Mouse (Mus musculus) bone marrow macrophage, adult 2 months (primary cell): ENCODE measurements around the gene Cbfb.

Experiments used
- CTCF ChIP-seq: IDR thresholded peaks from 2 replicates; pipeline ENCODE4 v1.5.1; 2012; ENCODE audit warnings: low read depth, mild to moderate bottlenecking, low read length, moderate library complexity
- POLR2A ChIP-seq: IDR thresholded peaks from 2 replicates; pipeline ENCODE4 v1.6.1; 2012; ENCODE audit warnings: mild to moderate bottlenecking, low read depth, low read length, borderline replicate concordance

DNA sequence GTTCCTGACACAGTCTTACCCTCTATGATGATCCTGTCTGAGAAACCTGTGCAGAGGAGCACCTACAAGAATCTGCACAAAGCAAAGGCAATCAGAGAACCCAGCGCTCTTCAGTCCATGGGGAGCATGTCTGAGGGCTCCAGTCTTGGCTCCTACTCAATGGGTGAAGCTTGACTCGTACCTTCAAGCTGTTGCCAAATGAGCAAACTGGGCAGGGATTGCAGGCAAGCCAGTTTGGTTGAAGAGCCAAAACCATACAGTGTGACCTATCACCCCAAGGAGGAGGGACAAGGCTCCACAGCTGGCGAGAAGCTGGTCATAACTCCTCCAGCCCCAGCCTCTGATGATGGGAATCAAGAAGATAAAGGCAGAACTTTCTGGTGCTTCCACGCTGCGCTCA is 39.0 kb upstream of the Cbfb start, which contains the start of gene Ces4a:
- TF ChIP-seq CTCF (no peak), POLR2A (no peak)
